Mouse (Mus musculus): ENCODE data around the gene Hist2h3c2. TPM values are rescaled to one million over a fixed set of nuclear protein-coding genes. Genes with fewer than 3 reads are reported as not detected.

Gene Hist2h3c2
- total and polyA plus RNA-seq, 3 experiments: 8.2 to 2,744 (median 1,897) TPM

DNA sequence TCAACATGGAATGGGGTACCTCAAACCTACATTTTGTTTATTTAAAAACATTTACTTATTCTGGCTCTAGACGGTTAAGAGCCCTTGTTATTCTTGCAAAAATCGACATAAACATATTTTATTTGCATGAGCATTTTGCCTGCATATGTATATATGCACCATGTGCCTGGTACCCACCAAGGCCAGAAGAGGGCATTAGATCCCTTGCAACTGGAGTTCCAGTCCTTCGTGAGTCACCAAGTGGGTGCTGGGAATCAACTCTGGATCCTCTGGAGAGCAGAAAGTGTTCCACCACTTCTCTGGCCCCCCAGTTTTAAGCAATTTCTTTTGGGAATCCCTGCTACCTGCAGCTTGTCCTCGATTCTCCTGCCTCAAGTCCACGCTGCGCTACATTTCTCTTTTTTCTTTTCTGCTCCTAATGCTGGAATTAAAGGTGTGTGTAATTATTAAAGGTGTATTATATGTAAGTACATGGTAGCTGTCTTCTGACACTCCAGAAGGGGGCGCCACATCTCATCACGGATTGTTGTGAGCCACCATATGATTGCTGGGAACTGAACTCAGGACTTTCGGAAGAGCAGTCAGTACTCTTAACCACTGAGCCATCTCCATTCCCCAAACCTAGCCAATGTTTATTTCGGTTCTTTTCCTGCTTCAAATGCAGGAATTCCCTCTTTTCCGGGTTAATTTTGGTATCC, 43.2 kb downstream of the Hist2h3c2 start (continued):
- TF ChIP-seq MAFK (IDR thresholded peaks at IDR 0.05; ENCODE audit: borderline replicate concordance, low read depth, low read length) (no peak), E2F4 (IDR thresholded peaks at IDR 0.05; ENCODE audit: borderline replicate concordance, low read depth, low read length) (0 out of 2 replicates have a peak, but pooled peaks have one; percentile 58), KAT2A (conservative IDR thresholded peaks at IDR 0.05; ENCODE audit: low read depth, low read length) (no peak; the same call in 1 of the 2 replicates), JUND (IDR thresholded peaks at IDR 0.05; ENCODE audit: low read depth, low read length) (0 out of 2 replicates have a peak, but pooled peaks have one; percentile 14), MEF2A (IDR thresholded peaks at IDR 0.05; ENCODE audit: extremely low read depth, insufficient replicate concordance, low read depth, low read length, poor library complexity, severe bottlenecking) (no peak), MXI1 (IDR thresholded peaks at IDR 0.05; ENCODE audit: low read depth, low read length) (no peak)

GRCm38 (mm10) chr3:96194966-96195365, 44.0 kb downstream of the Hist2h3c2 start:
- Histone ChIP-seq H3K27me3 (ENCODE audit: control insufficient read depth in 1 of 2, insufficient read depth in 2 of 2, low read length in 2 of 2) (no peaks in the 10 kb centered on the region), H3K27ac (ENCODE audit: control insufficient read depth, low read depth, low read length) (no peak overlapping the region), H3K9me3 (replicated peaks; ENCODE audit: insufficient read depth, low read length) (no peaks in the 10 kb centered on the region), H3K4me3 (ENCODE audit: control insufficient read depth in 1 of 2, insufficient read depth in 1 of 2, low read depth in 2 of 2, low read length in 2 of 2) (no peak overlapping the region), H3K4me1 (ENCODE audit: control insufficient read depth in 1 of 2, insufficient read depth in 2 of 2, low read length in 2 of 2) (peaks cover 12 to 22% of the 10 kb centered on the region in 2 experiments), H3K36me3 (ENCODE audit: control insufficient read depth in 1 of 2, insufficient read depth in 2 of 2, low read length in 2 of 2) (peaks cover 0 to 16% of the 10 kb centered on the region in 2 experiments; a peak in 2 of 4 replicates), H3K9ac (ENCODE audit: control insufficient read depth, low read depth, low read length, poor library complexity, severe bottlenecking) (no peak overlapping the region), H3K79me2 (ENCODE audit: control insufficient read depth, insufficient read depth, low read length, poor library complexity) (peaks cover 9% of the 10 kb centered on the region; the same call in 1 of the 2 replicates)
- DNase-seq (ENCODE audit: low read depth, low spot score): no peak
- 0 out of 2 replicates have a peak, but pooled peaks have one; percentile 37 for TF ChIP-seq ZNF384 (IDR thresholded peaks at IDR 0.05; ENCODE audit: low read depth, low read length)
- TF ChIP-seq CTCF (IDR thresholded peaks at IDR 0.05 in 2 of 3, conservative IDR thresholded peaks at IDR 0.05 in 1 of 3; ENCODE audit: control insufficient read depth in 1 of 3, insufficient read depth in 1 of 3, low read depth in 2 of 3, low read length in 3 of 3, poor library complexity in 1 of 3, severe bottlenecking in 1 of 3): no peak
- no peak for TF ChIP-seq MEF2A (IDR thresholded peaks at IDR 0.05; ENCODE audit: extremely low read depth, insufficient replicate concordance, low read depth, low read length, poor library complexity, severe bottlenecking)
- no peak for TF ChIP-seq ETS1 (IDR thresholded peaks at IDR 0.05; ENCODE audit: low read depth, low read length)

- TF ChIP-seq ETS1 (IDR thresholded peaks at IDR 0.05; ENCODE audit: low read depth, low read length): no peak
- H3K36me3 ChIP-seq (ENCODE audit: control insufficient read depth in 1 of 2, insufficient read depth in 2 of 2, low read length in 2 of 2): peaks cover 0 to 8% of the 10 kb centered on the region in 2 experiments; a peak in 2 of 4 replicates
- no peaks in the 10 kb centered on the region for H3K27me3 ChIP-seq (ENCODE audit: control insufficient read depth in 1 of 2, insufficient read depth in 2 of 2, low read length in 2 of 2)
These were observed 46.0 kb downstream of the Hist2h3c2 start for GRCm38 (mm10) chr3:96192977-96193376.

More at GRCm38 (mm10) chr3:96192977-96193376, 46.0 kb downstream of the Hist2h3c2 start:
- Histone ChIP-seq H3K9ac (ENCODE audit: control insufficient read depth, low read depth, low read length, poor library complexity, severe bottlenecking) (no peak overlapping the region), H3K4me1 (ENCODE audit: control insufficient read depth in 1 of 2, insufficient read depth in 2 of 2, low read length in 2 of 2) (peaks cover 0 to 10% of the 10 kb centered on the region in 2 experiments; a peak in 2 of 4 replicates), H3K4me3 (ENCODE audit: control insufficient read depth in 1 of 2, insufficient read depth in 1 of 2, low read depth in 2 of 2, low read length in 2 of 2) (no peak overlapping the region), H3K9me3 (replicated peaks; ENCODE audit: insufficient read depth, low read length) (no peaks in the 10 kb centered on the region), H3K79me2 (ENCODE audit: control insufficient read depth, insufficient read depth, low read length, poor library complexity) (peaks cover 9% of the 10 kb centered on the region; the same call in 1 of the 2 replicates), H3K27ac (ENCODE audit: control insufficient read depth, low read depth, low read length) (no peak overlapping the region)
- no peak for DNase-seq (ENCODE audit: low read depth, low spot score)

Other genes starting within 250 kb of the Hist2h3c2 start
- 4.2 and 6.4 TPM in 2 replicates for gene Plekho1, start 243.1 kb downstream of the Hist2h3c2 start, total RNA-seq (2012; rRNA removed)
- 10 to 100 TPM in 1 of 2 experiments, not detected in 1; 19.2 TPM for gene Plekho1, start 243.1 kb downstream of the Hist2h3c2 start, polyA plus RNA-seq (2012; ENCODE audit: insufficient read depth in 1 of 2, insufficient read length in 2 of 2, low read depth in 1 of 2, low replicate concordance in 2 of 2, missing spikeins in 1 of 2)
- 24.4 and 28.9 TPM in 2 replicates for gene Vps45, start 180.7 kb downstream of the Hist2h3c2 start, total RNA-seq (2012; rRNA removed)
- 10 to 100 TPM; 20.6 to 92.0 TPM for gene Vps45, start 180.7 kb downstream of the Hist2h3c2 start, polyA plus RNA-seq (2012; ENCODE audit: insufficient read depth in 1 of 2, insufficient read length in 2 of 2, low read depth in 1 of 2, low replicate concordance in 2 of 2, missing spikeins in 1 of 2)
- gene Otud7b, start 134.6 kb downstream of the Hist2h3c2 start, total RNA-seq (2012; rRNA removed): 25.8 and 27.5 TPM in 2 replicates
- gene Otud7b, start 134.6 kb downstream of the Hist2h3c2 start, polyA plus RNA-seq (2012; ENCODE audit: insufficient read depth in 1 of 2, insufficient read length in 2 of 2, low read depth in 1 of 2, low replicate concordance in 2 of 2, missing spikeins in 1 of 2): 10 to 100 TPM; 17.9 to 24.4 TPM
- 0.62 and 0.77 TPM in 2 replicates for gene Mtmr11, start 77.1 kb downstream of the Hist2h3c2 start, total RNA-seq (2012; rRNA removed)
- gene Mtmr11, start 77.1 kb downstream of the Hist2h3c2 start, polyA plus RNA-seq (2012; ENCODE audit: insufficient read depth in 1 of 2, insufficient read length in 2 of 2, low read depth in 1 of 2, low replicate concordance in 2 of 2, missing spikeins in 1 of 2): 1 to 10 TPM in 1 of 2 experiments, not detected in 1; 1.4 TPM
- gene Sf3b4, start 66.8 kb downstream of the Hist2h3c2 start, total RNA-seq (2012; rRNA removed): 135 and 157 TPM in 2 replicates
- 100 to 1,000 TPM; 102 to 423 TPM for gene Sf3b4, start 66.8 kb downstream of the Hist2h3c2 start, polyA plus RNA-seq (2012; ENCODE audit: insufficient read depth in 1 of 2, insufficient read length in 2 of 2, low read depth in 1 of 2, low replicate concordance in 2 of 2, missing spikeins in 1 of 2)
- gene Sv2a, start 58.0 kb downstream of the Hist2h3c2 start, total RNA-seq (2012; rRNA removed): 0.77 and 2.1 TPM in 2 replicates
- gene Sv2a, start 58.0 kb downstream of the Hist2h3c2 start, polyA plus RNA-seq (2012; ENCODE audit: insufficient read depth in 1 of 2, insufficient read length in 2 of 2, low read depth in 1 of 2, low replicate concordance in 2 of 2, missing spikeins in 1 of 2): 1 to 10 TPM in 1 of 2 experiments, not detected in 1; 3.3 TPM
- gene Bola1, start 19.4 kb downstream of the Hist2h3c2 start, total RNA-seq (2012; rRNA removed): 115 and 123 TPM in 2 replicates
- 100 to 1,000 TPM in 1 of 2 experiments, not detected in 1; 124 TPM for gene Bola1, start 19.4 kb downstream of the Hist2h3c2 start, polyA plus RNA-seq (2012; ENCODE audit: insufficient read depth in 1 of 2, insufficient read length in 2 of 2, low read depth in 1 of 2, low replicate concordance in 2 of 2, missing spikeins in 1 of 2)
- gene Hist2h2ab, start 19.3 kb downstream of the Hist2h3c2 start, total RNA-seq (2012; rRNA removed): 197 and 234 TPM in 2 replicates
- gene Hist2h2ab, start 19.3 kb downstream of the Hist2h3c2 start, polyA plus RNA-seq (2012; ENCODE audit: insufficient read depth in 1 of 2, insufficient read length in 2 of 2, low read depth in 1 of 2, low replicate concordance in 2 of 2, missing spikeins in 1 of 2): under 1 TPM in 1 of 2 experiments, not detected in 1; 0.72 TPM
- 2,824 and 3,687 TPM in 2 replicates for gene Hist2h2ac, start 18.2 kb downstream of the Hist2h3c2 start, total RNA-seq (2012; rRNA removed)
- gene Hist2h2ac, start 18.2 kb downstream of the Hist2h3c2 start, polyA plus RNA-seq (2012; ENCODE audit: insufficient read depth in 1 of 2, insufficient read length in 2 of 2, low read depth in 1 of 2, low replicate concordance in 2 of 2, missing spikeins in 1 of 2): 1 to 10 TPM in 1 of 2 experiments, not detected in 1; 4.8 TPM
- 1.6 and 1.8 TPM in 2 replicates for gene Hist2h2be, start 18.0 kb downstream of the Hist2h3c2 start, total RNA-seq (2012; rRNA removed)
- 1 to 10 TPM in 1 of 2 experiments, not detected in 1; 3.2 TPM for gene Hist2h2be, start 18.0 kb downstream of the Hist2h3c2 start, polyA plus RNA-seq (2012; ENCODE audit: insufficient read depth in 1 of 2, insufficient read length in 2 of 2, low read depth in 1 of 2, low replicate concordance in 2 of 2, missing spikeins in 1 of 2)
- gene Hist2h2aa2, start 1.1 kb upstream of the Hist2h3c2 start, total RNA-seq (2012; rRNA removed): 11,232 and 13,053 TPM in 2 replicates
- 10 to 100 TPM in 1 of 2 experiments, not detected in 1; 18.4 TPM for gene Hist2h2aa2, start 1.1 kb upstream of the Hist2h3c2 start, polyA plus RNA-seq (2012; ENCODE audit: insufficient read depth in 1 of 2, insufficient read length in 2 of 2, low read depth in 1 of 2, low replicate concordance in 2 of 2, missing spikeins in 1 of 2)
- gene Hist2h2aa1, start 6.4 kb upstream of the Hist2h3c2 start, total RNA-seq (2012; rRNA removed): 3,456 and 4,103 TPM in 2 replicates
- 1 to 10 TPM in 1 of 2 experiments, not detected in 1; 1.5 TPM for gene Hist2h2aa1, start 6.4 kb upstream of the Hist2h3c2 start, polyA plus RNA-seq (2012; ENCODE audit: insufficient read depth in 1 of 2, insufficient read length in 2 of 2, low read depth in 1 of 2, low replicate concordance in 2 of 2, missing spikeins in 1 of 2)
- 1.3 and 1.5 TPM in 2 replicates for gene Hist2h3c1, start 7.6 kb upstream of the Hist2h3c2 start, total RNA-seq (2012; rRNA removed)
- gene Hist2h3c1, start 7.6 kb upstream of the Hist2h3c2 start, polyA plus RNA-seq (2012; ENCODE audit: insufficient read depth in 1 of 2, insufficient read length in 2 of 2, low read depth in 1 of 2, low replicate concordance in 2 of 2, missing spikeins in 1 of 2): not detected
- gene Hist2h4, start 24.2 kb upstream of the Hist2h3c2 start, total RNA-seq (2012; rRNA removed): 195 and 290 TPM in 2 replicates
- gene Hist2h4, start 24.2 kb upstream of the Hist2h3c2 start, polyA plus RNA-seq (2012; ENCODE audit: insufficient read depth in 1 of 2, insufficient read length in 2 of 2, low read depth in 1 of 2, low replicate concordance in 2 of 2, missing spikeins in 1 of 2): 1 to 10 TPM in 1 of 2 experiments, not detected in 1; 1.5 TPM
- 3,962 and 5,017 TPM in 2 replicates for gene Hist2h3b, start 29.5 kb upstream of the Hist2h3c2 start, total RNA-seq (2012; rRNA removed)
- 10 to 100 TPM in 1 of 2 experiments, not detected in 1; 71.7 TPM for gene Hist2h3b, start 29.5 kb upstream of the Hist2h3c2 start, polyA plus RNA-seq (2012; ENCODE audit: insufficient read depth in 1 of 2, insufficient read length in 2 of 2, low read depth in 1 of 2, low replicate concordance in 2 of 2, missing spikeins in 1 of 2)
- gene Hist2h2bb, start 30.6 kb upstream of the Hist2h3c2 start, total RNA-seq (2012; rRNA removed): 6,680 and 8,754 TPM in 2 replicates
- gene Hist2h2bb, start 30.6 kb upstream of the Hist2h3c2 start, polyA plus RNA-seq (2012; ENCODE audit: insufficient read depth in 1 of 2, insufficient read length in 2 of 2, low read depth in 1 of 2, low replicate concordance in 2 of 2, missing spikeins in 1 of 2): 10 to 100 TPM in 1 of 2 experiments, not detected in 1; 11.2 TPM
- gene Fcgr1, start 54.8 kb upstream of the Hist2h3c2 start, total RNA-seq (2012; rRNA removed): 3.4 and 4.7 TPM in 2 replicates
- 1 to 10 TPM in 1 of 2 experiments, not detected in 1; 2.8 TPM for gene Fcgr1, start 54.8 kb upstream of the Hist2h3c2 start, polyA plus RNA-seq (2012; ENCODE audit: insufficient read depth in 1 of 2, insufficient read length in 2 of 2, low read depth in 1 of 2, low replicate concordance in 2 of 2, missing spikeins in 1 of 2)
- gene BC107364, start 213.2 kb upstream of the Hist2h3c2 start, total RNA-seq (2012; rRNA removed): not detected in 2 replicates
- under 1 TPM in 1 of 2 experiments, not detected in 1; 0.17 TPM for gene BC107364, start 213.2 kb upstream of the Hist2h3c2 start, polyA plus RNA-seq (2012; ENCODE audit: insufficient read depth in 1 of 2, insufficient read length in 2 of 2, low read depth in 1 of 2, low replicate concordance in 2 of 2, missing spikeins in 1 of 2)

Measured in MEL (cell line).